Mouse (Mus musculus): ENCODE results near the gene Creld2.

The Creld2 gene

GRCm38 (mm10) chr15:88854119-88854968 is 34.9 kb downstream of the Creld2 start:
- DNase-seq = no peak

GRCm38 (mm10) chr15:88854969-88855830 is 35.8 kb downstream of the Creld2 start:
- no peak for DNase-seq

- no peak for DNase-seq
These were observed 36.5 kb downstream of the Creld2 start for GRCm38 (mm10) chr15:88855896-88856417.

DNA sequence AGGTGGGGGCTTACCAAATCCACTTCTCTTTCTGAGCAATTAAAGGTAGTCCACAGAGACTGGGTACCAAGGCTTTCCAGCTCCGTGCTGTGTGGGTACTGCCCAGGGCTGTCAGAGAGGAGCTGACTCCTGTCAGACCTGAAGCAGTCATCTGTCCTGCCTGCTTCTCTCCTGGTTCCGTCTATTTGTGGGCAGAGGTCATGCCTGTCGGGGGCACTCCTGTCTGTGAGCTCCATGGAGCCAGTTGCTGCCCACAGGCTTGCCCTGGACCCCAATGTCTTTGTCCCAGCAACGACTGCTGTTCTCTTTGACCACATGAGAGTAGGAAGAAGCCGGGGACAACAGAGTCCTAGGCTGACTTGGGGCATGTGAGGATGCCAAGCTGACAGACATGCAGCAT is 37.2 kb downstream of the Creld2 start:
- DNase-seq = no peak

- no peak for DNase-seq
These were observed 37.9 kb downstream of the Creld2 start for GRCm38 (mm10) chr15:88857361-88857760.

GRCm38 (mm10) chr15:88858141-88858541 is 38.7 kb downstream of the Creld2 start:
- no peak for DNase-seq

- DNase-seq = no peak
These were observed 39.3 kb downstream of the Creld2 start for GRCm38 (mm10) chr15:88858707-88859106.

DNA sequence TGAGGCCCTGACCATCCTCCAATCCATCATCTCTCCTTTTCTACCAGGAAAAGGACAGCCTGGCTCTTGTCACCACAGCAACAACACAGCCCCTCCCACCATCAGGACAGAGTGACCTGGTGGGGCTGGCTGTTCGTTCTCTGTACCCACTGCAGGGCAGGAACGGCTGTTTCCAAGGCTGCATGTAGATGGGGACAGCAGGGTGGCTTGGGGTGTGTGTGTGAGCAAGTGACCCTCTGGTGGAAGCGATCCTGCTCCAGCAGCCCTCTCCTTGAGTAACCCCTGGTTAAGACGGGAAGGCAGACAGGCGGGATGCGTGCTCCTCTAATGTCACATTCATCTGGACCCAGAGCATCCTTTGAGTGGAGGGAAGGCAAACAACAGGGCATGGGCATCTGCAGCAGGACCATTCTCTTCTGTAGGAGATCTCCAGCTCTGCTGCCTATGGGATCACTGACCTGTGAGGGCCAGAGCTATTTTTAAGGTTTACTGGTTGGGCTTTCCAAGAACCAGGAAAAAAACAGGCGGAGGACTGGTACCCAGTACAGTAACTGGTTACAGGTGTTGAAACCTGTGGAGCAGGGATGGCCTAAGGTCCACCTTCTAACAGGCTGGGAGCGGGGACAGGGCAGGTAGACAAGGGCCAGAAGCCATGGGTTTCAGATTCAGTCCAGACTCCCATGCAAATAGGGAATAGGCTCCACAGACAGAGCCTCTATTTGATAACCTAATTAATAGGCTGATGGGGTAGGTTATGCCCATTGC is 39.9 kb downstream of the Creld2 start:
- DNase-seq = no peak

GRCm38 (mm10) chr15:88860781-88861180 is 41.3 kb downstream of the Creld2 start:
- peak; percentile 54 for DNase-seq

DNA sequence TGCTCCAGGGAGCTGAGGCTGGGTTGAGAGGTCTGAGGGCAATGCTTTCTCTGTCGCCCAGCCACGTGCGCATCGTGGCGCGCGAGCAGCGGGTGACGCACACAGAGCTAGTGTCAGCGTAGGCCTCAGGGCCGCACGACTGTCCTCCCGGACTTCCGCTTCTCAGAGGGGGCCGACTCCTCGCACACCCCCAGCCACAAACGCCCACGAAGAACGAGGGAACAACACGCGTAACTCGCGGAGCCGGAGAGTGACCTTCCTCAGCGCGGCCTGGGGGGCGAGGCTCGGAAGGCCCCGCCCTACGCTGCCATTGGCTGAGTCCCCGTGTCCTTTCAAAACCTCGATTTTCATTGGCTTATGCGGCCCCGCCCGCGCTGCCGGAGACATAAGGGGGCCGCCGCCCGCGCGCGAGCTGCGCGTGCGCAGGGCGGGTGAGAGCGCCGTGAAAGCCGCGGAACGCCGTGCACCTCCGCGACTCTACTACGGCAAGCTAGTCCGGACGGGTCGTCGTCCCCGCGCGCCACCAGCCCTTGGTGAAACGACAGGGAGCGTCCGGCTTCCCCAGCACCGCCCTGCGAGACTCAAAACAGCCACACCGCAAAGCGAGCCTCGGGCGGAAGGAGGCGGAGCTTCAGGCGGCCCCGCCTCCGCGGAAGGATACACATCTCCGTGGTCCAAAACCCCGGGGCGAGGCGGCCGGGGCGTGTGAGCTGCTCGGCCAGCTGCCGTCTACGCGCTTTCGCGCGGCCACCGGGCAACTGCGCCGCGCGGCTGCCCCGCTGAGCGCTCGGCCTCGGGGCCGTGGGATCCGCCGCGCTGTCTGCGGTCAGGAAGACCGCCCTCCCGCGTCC is 42.6 kb downstream of the Creld2 start, which contains the start of gene Pim3:
Gene Pim3, plus strand, starts transcription at position 415 of the 851 bp plus-strand sequence.
- DNase-seq = peak; percentile 97

GRCm38 (mm10) chr15:88862881-88863694 is 43.6 kb downstream of the Creld2 start:
- peak; percentile 71 for DNase-seq

GRCm38 (mm10) chr15:88863695-88864231 is 44.3 kb downstream of the Creld2 start:
- peak; percentile 80 for DNase-seq

GRCm38 (mm10) chr15:88864270-88865030 is 45.0 kb downstream of the Creld2 start:
- DNase-seq = peak; percentile 28

- DNase-seq = no peak
These were observed 45.6 kb downstream of the Creld2 start for GRCm38 (mm10) chr15:88865061-88865460.

DNA sequence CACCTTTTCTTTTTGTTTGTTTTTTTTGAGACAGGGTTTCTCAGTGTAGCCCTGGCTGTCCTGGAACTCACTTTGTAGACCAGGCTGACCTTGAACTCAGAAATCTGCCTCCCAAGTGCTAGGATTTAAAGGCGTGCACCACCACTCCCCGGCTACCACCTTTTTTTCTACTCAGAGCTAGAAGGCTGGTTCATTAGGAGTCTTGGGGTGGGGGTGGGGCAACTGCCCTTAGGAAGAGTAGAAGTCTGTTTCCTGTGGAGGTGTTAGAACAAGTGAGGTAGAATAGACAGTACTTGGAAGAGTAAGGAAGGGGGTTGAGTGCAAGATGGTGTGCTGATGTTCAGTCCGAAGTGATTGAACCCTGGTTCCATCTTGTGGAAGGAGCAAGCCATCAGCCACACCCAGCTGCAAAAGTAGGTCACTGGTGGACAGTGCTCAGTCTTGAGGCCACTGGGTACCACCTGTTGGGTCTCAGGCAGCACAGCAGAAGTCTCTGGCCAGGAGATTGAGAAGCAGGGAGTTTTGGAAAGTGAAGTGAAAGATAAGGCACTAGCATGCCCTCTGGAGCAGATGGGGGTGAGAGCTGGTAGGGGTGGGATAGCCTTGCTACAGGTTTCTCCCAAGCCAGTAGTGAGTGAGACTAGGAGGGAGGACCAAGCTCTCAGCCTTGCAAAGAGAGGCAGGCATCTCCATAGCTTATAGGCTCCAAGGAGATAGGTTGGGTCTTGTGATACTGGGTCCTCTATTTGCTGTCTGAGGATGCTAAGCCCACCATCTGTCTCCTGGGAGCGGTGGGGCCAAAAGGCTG is 46.6 kb downstream of the Creld2 start:
- no peak for DNase-seq

DNA sequence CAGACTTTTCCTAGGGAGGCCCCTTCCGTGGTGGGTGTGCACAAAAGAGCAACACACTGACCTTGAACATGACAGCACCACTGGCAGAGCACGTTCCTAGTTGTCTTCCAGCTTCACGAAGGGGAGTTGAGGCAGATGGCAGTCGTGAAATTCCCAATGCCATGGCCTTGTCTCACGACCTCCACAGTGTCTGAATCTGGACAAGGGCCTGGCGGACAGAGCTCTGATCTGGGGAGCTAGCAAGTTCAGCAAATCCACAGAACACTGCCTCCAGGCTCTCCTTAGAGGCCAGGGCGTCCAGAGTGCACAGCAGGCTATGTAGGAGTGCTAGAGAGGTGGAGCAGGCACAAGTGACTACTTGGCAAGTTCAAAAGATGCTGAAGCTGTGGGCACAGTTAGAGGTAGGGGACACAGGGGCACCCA is 47.5 kb downstream of the Creld2 start:
- DNase-seq = no peak

DNA sequence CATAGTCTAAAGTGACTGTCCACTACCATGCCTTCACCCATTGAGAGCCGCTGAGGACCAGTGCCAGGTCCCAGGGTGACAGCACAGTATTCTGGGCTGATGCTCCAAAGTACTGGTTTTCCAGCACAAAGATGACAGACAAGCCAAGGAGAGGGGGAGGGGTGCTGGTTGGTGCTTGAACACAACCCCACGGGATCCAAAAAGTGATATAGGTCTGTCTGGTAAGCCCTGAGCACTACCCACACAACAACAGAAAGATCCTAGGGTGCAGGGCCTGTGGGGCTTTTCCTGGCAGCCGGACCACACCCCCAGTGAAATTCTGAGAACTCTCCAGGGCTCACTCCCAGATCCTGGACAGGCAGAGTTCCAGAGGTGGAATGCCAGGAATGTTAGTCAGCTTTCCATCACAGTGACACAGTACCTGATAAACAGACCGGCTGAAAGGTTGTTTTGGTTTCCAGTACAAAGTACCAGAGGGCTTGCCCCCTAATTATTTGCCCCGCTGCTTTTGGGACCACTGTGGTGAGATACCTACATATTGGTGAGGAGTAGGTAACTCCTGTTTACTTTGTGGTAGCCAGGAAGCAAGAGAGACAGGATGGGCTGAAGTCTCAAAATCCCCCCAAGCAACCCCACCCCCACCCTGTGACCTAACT is 48.0 kb downstream of the Creld2 start:
- no peak for DNase-seq

Data from thymus, postnatal 4 days (tissue).